Mouse (Mus musculus) small intestine, adult 2 months (tissue): ENCODE data around the gene Iscu. TPM values are rescaled to one million over a fixed set of nuclear protein-coding genes. Genes with fewer than 3 reads are reported as not detected.
A peak's percentile ranks its signal among the peaks of the same experiment; 100 is the strongest.

Source experiments
- H3K27ac ChIP-seq: fragments of 200-500 bp; 2 replicates; pipeline ENCODE4 v1.5.1; 2012; ENCODE audit warnings: low read depth, low read length, control low read depth, inconsistent platforms; ENCODE audit not compliant: insufficient read depth
- H3K27me3 ChIP-seq: fragments of 200-500 bp; 2 replicates; pipeline ENCODE4 v1.6.1; 2012; ENCODE audit warnings: mild to moderate bottlenecking, moderate library complexity, low read length, inconsistent platforms; ENCODE audit not compliant: control insufficient read depth, insufficient read depth
- H3K36me3 ChIP-seq: fragments of 200-500 bp; 2 replicates; pipeline ENCODE4 v1.6.1; 2012; ENCODE audit warnings: mild to moderate bottlenecking, low read length, control low read depth, inconsistent platforms; ENCODE audit not compliant: control insufficient read depth, insufficient read depth
- H3K4me1 ChIP-seq: fragments of 200-500 bp; 2 replicates; pipeline ENCODE4 v1.6.1; 2012; ENCODE audit warnings: low read length, inconsistent platforms, mixed read lengths; ENCODE audit not compliant: control insufficient read depth, insufficient read depth, insufficient read length
- H3K4me3 ChIP-seq: fragments of 200-500 bp; 2 replicates; pipeline ENCODE4 v1.5.1; 2012; ENCODE audit warnings: low read depth, mild to moderate bottlenecking, control low read depth, inconsistent platforms, low read length, moderate library complexity
- CTCF ChIP-seq: fragments of 200-500 bp; IDR thresholded peaks from 2 replicates; pipeline ENCODE4 v1.5.1; 2012; ENCODE audit warnings: low read depth, mild to moderate bottlenecking, control low read depth, inconsistent platforms, low read length, moderate library complexity, mixed read lengths; ENCODE audit not compliant: insufficient replicate concordance, insufficient read length; ENCODE audit errors: extremely low read depth
- POLR2A ChIP-seq: fragments of 200-500 bp; IDR thresholded peaks from 2 replicates; pipeline ENCODE4 v1.6.1; 2012; ENCODE audit warnings: low read depth, mild to moderate bottlenecking, control low read depth, inconsistent platforms, low read length, moderate library complexity
- WGBS: fragments of 180-500 bp; shearing (Covaris S2); methylation state at CpG from one replicate; pipeline ENCODE4 v1.1.7; 2018; 5-methylcytosine and 5-hydroxymethylcytosine counted together
- polyA plus RNA-seq: library from polyadenylated mRNA; depleted of rRNA; stranded (reverse); fragments of >200 nt; gene quantifications from 2 replicates; pipeline ENCODE4 v1.2.3, GENCODE M21; 2012

Gene Iscu
- polyA plus RNA-seq, 1 experiment = 57.5 TPM

- no peak overlapping the region for H3K27ac ChIP-seq
- 80% methylated on average over 7 of the region's 7 CpGs for WGBS
- no peaks in the 10 kb centered on the region for H3K36me3 ChIP-seq
- H3K4me3 ChIP-seq = no peak overlapping the region
- no peaks in the 10 kb centered on the region for H3K27me3 ChIP-seq
- H3K4me1 ChIP-seq = no peaks in the 10 kb centered on the region
- no peak for TF ChIP-seq POLR2A
- no peak for TF ChIP-seq CTCF
Observed at GRCm38 (mm10) chr5:113728691-113729090, 43.9 kb upstream of the Iscu start.

- no peak for TF ChIP-seq POLR2A
- no peak for TF ChIP-seq CTCF
- H3K4me3 ChIP-seq = no peak overlapping the region
- H3K4me1 ChIP-seq = no peaks in the 10 kb centered on the region
- 50% methylated on average over 7 of the region's 7 CpGs for WGBS
- H3K27ac ChIP-seq = no peak overlapping the region
- no peaks in the 10 kb centered on the region for H3K27me3 ChIP-seq
- no peaks in the 10 kb centered on the region for H3K36me3 ChIP-seq
Observed at GRCm38 (mm10) chr5:113730641-113731121, 41.9 kb upstream of the Iscu start.

GRCm38 (mm10) chr5:113731174-113731573 is 41.4 kb upstream of the Iscu start:
- Histone ChIP-seq H3K4me1 (no peaks in the 10 kb centered on the region), H3K36me3 (no peaks in the 10 kb centered on the region), H3K4me3 (no peak overlapping the region), H3K27me3 (no peaks in the 10 kb centered on the region), H3K27ac (no peak overlapping the region)
- WGBS = 75% methylated on average over 7 of the region's 7 CpGs
- no peak for TF ChIP-seq CTCF

- TF ChIP-seq CTCF = peak; percentile 69; the same call in 1 of the 2 replicates
- TF ChIP-seq POLR2A = no peak
- Histone ChIP-seq H3K27ac (no peak overlapping the region), H3K27me3 (no peaks in the 10 kb centered on the region), H3K4me1 (no peaks in the 10 kb centered on the region; the same call in none of the 2 replicates), H3K36me3 (no peaks in the 10 kb centered on the region), H3K4me3 (no peak overlapping the region)
- WGBS = 29% methylated on average over 6 of the region's 6 CpGs
Observed at GRCm38 (mm10) chr5:113732182-113732581, 40.4 kb upstream of the Iscu start.

GRCm38 (mm10) chr5:113734376-113734775 is 38.2 kb upstream of the Iscu start:
- no peaks in the 10 kb centered on the region; the same call in none of the 2 replicates for H3K4me1 ChIP-seq
- no peak overlapping the region for H3K4me3 ChIP-seq
- no peaks in the 10 kb centered on the region for H3K27me3 ChIP-seq
- 62% methylated on average over 5 of the region's 5 CpGs for WGBS
- TF ChIP-seq CTCF (no peak), POLR2A (no peak)
- peaks cover 10% of the 10 kb centered on the region for H3K36me3 ChIP-seq
- no peak overlapping the region for H3K27ac ChIP-seq

GRCm38 (mm10) chr5:113735023-113735344 is 37.6 kb upstream of the Iscu start:
- peak overlapping the region; percentile 90 for H3K4me3 ChIP-seq
- no peak for TF ChIP-seq CTCF
- TF ChIP-seq POLR2A = no peak
- no peaks in the 10 kb centered on the region; the same call in none of the 2 replicates for H3K4me1 ChIP-seq
- H3K36me3 ChIP-seq = peaks cover 12% of the 10 kb centered on the region
- no peaks in the 10 kb centered on the region for H3K27me3 ChIP-seq
- peak overlapping the region; percentile 88 for H3K27ac ChIP-seq
- 14% methylated on average over 7 of the region's 7 CpGs for WGBS

GRCm38 (mm10) chr5:113735345-113736112 is 37.0 kb upstream of the Iscu start, which contains the start of gene Ficd:
Ficd (plus strand) TSS chr5:113735803.
- WGBS = under 1% methylated on average over 71 of the region's 71 CpGs
- peak within 1 kb of the TSS; percentile 88 for H3K27ac ChIP-seq
- no peaks in the 10 kb centered on the region; the same call in none of the 2 replicates for H3K4me1 ChIP-seq
- H3K27me3 ChIP-seq = no peaks in the 10 kb centered on the region
- no peak for TF ChIP-seq CTCF
- peak; percentile 47; the same call in 1 of the 2 replicates for TF ChIP-seq POLR2A
- H3K36me3 ChIP-seq = peaks cover 12% of the 10 kb centered on the region
- peak within 1 kb of the TSS; percentile 90 for H3K4me3 ChIP-seq

- 1% methylated on average over 10 of the region's 10 CpGs for WGBS
- Histone ChIP-seq H3K36me3 (peaks cover 17% of the 10 kb centered on the region), H3K4me3 (peak overlapping the region; percentile 90), H3K27me3 (no peaks in the 10 kb centered on the region), H3K4me1 (no peaks in the 10 kb centered on the region; the same call in none of the 2 replicates), H3K27ac (peak overlapping the region; percentile 75)
- TF ChIP-seq POLR2A = no peak
- TF ChIP-seq CTCF = no peak
Observed at GRCm38 (mm10) chr5:113736113-113736502, 36.4 kb upstream of the Iscu start.
